In genomic region chr9:99729943-99730646, GRCm38 (mm10) we compare ENCODE assay signal across 9 mouse cellular contexts. TPM values are rescaled to one million over a fixed set of nuclear protein-coding genes. Genes with fewer than 3 reads are reported as not detected.
DNase-seq lines count a peak whose midpoint lies in the region; ATAC-seq and TF ChIP-seq lines count a peak whose summit lies in the region.
"Had no signal": no experiment of that assay in that cellular context is flagged by ENCODE, and none has a peak within 500 bp of the region (broad histone marks: within the 10 kb centered on the region; RNA-seq: fewer than 3 reads in every experiment).

No protein-coding gene starts in this region.

- TF ChIP-seq CTCF in CH12.LX (conservative IDR thresholded peaks at IDR 0.05 in 1 of 2, IDR thresholded peaks at IDR 0.05 in 1 of 2; ENCODE audit: low read depth in 2 of 2, low read length in 2 of 2), result peak in 1 of 2 experiments; percentile 50; a peak in 2 of 4 replicates
- TF ChIP-seq CTCF in small intestine, adult 2 months (IDR thresholded peaks at IDR 0.05; ENCODE audit: extremely low read depth, insufficient read length, insufficient replicate concordance, low read depth, low read length), result peak; percentile 44; the same call in 1 of the 2 replicates

- WGBS in hindbrain, embryonic 13.5 days, result 41% methylated on average over 15 of the region's 15 CpGs
- WGBS in small intestine, adult 2 months, result 42% methylated on average over 15 of the region's 15 CpGs

- no peak overlapping the region for H3K27ac ChIP-seq in CH12.LX (ENCODE audit: insufficient read depth, low read depth)
- H3K27ac ChIP-seq in hindbrain, embryonic 13.5 days, result no peak overlapping the region
- H3K27ac ChIP-seq in small intestine, adult 2 months (ENCODE audit: insufficient read depth, low read depth, low read length), result no peak overlapping the region

- no peak overlapping the region for H3K4me2 ChIP-seq in CH12.LX (ENCODE audit: insufficient read depth, low read depth, poor library complexity, severe bottlenecking)
- no peak overlapping the region for H3K4me2 ChIP-seq in hindbrain, embryonic 13.5 days

- ATAC-seq in hindbrain, embryonic 13.5 days (ENCODE audit: low FRiP score), result peak; percentile 78

- TF ChIP-seq RAD21 in CH12.LX (IDR thresholded peaks at IDR 0.05; ENCODE audit: low read depth, low read length), result peak; percentile 25

- peaks cover 4% of the 10 kb centered on the region for H3K27me3 ChIP-seq in CH12.LX (replicated peaks)
- peaks cover 3% of the 10 kb centered on the region; the same call in 1 of the 2 replicates for H3K27me3 ChIP-seq in hindbrain, embryonic 13.5 days
- H3K27me3 ChIP-seq in small intestine, adult 2 months (ENCODE audit: control insufficient read depth, insufficient read depth, low read length), result no peaks in the 10 kb centered on the region

- no peak for TF ChIP-seq POLR2A in CH12.LX (IDR thresholded peaks at IDR 0.05; ENCODE audit: low read depth, low read length)
- TF ChIP-seq POLR2A in small intestine, adult 2 months (IDR thresholded peaks at IDR 0.05; ENCODE audit: low read depth, low read length), result no peak

- H3K4me1 ChIP-seq in CH12.LX (ENCODE audit: control insufficient read depth in 1 of 2, insufficient read depth in 2 of 2), result no peaks in the 10 kb centered on the region
- no peaks in the 10 kb centered on the region for H3K4me1 ChIP-seq in hindbrain, embryonic 13.5 days (replicated peaks)
- no peaks in the 10 kb centered on the region for H3K4me1 ChIP-seq in small intestine, adult 2 months (ENCODE audit: control insufficient read depth, insufficient read depth, insufficient read length, low read length)

- no peaks in the 10 kb centered on the region for H3K36me3 ChIP-seq in CH12.LX (replicated peaks in 1 of 2; ENCODE audit: control insufficient read depth in 1 of 2, insufficient read depth in 1 of 2, low read length in 1 of 2)
- H3K36me3 ChIP-seq in hindbrain, embryonic 13.5 days, result no peaks in the 10 kb centered on the region
- H3K36me3 ChIP-seq in small intestine, adult 2 months (ENCODE audit: control insufficient read depth, insufficient read depth, low read length), result no peaks in the 10 kb centered on the region

- in situ Hi-C loops in CH12.LX (cut with MboI; ENCODE audit: low pct_ligation_motif_present, low pct_unique_long_range_greater_than_20kb, low sequenced_read_pairs), result no loop called here

- H3K79me2 ChIP-seq in CH12.LX (replicated peaks; ENCODE audit: control insufficient read depth, extremely low read depth, insufficient read depth, poor library complexity, severe bottlenecking), result no peaks in the 10 kb centered on the region

- no peak for TF ChIP-seq EP300 in CH12.LX (IDR thresholded peaks at IDR 0.05; ENCODE audit: low read length)

- peak; percentile 16 for DNase-seq in CH12.LX (ENCODE audit: extremely low read depth)
- peak; percentile 20 to 47 for DNase-seq in adrenal gland, adult 18-20 months (ENCODE audit: low spot score in 2 of 2)
- DNase-seq in embryo, embryonic 9.5 days (ENCODE audit: extremely low spot score), result peak; percentile 82
- DNase-seq in layer of hippocampus, postnatal 10 days (ENCODE audit: low spot score in 2 of 2), result peak; percentile 78 to 88
- peak; percentile 65 for DNase-seq in lung, postnatal 25 days (ENCODE audit: low spot score)
- DNase-seq in spleen, postnatal 10 days (ENCODE audit: low spot score in 2 of 2), result no peak

- H3K9me3 ChIP-seq in CH12.LX (replicated peaks; ENCODE audit: low read length), result peaks cover under 1% of the 10 kb centered on the region
- 0 out of 2 replicates have a peak, but pooled peaks cover 2% of the 10 kb centered on the region for H3K9me3 ChIP-seq in hindbrain, embryonic 13.5 days

- H3K9ac ChIP-seq in CH12.LX (ENCODE audit: insufficient read depth, low read depth), result no peak overlapping the region
- no peak overlapping the region for H3K9ac ChIP-seq in hindbrain, embryonic 13.5 days

- no peak overlapping the region for H3K4me3 ChIP-seq in CH12.LX (replicated peaks in 1 of 3; ENCODE audit: low read depth in 2 of 3, low read length in 2 of 3, poor library complexity in 1 of 3)
- H3K4me3 ChIP-seq in hindbrain, embryonic 13.5 days, result no peak overlapping the region
- no peak overlapping the region for H3K4me3 ChIP-seq in small intestine, adult 2 months (ENCODE audit: low read depth, low read length)

- dilution Hi-C loops in CH12.LX (cut with MboI; ENCODE audit: extremely low pct_ligation_motif_present, extremely low pct_unique_long_range_greater_than_20kb, low sequenced_read_pairs), result no loop called here

TF ChIP-seq in CH12.LX, 34 proteins besides CTCF, POLR2A, EP300 and RAD21:
- TF ChIP-seq JUN (IDR thresholded peaks at IDR 0.05; ENCODE audit: insufficient read depth, low read depth, low read length) (no peak), MEF2A (IDR thresholded peaks at IDR 0.05; ENCODE audit: borderline replicate concordance, low read depth, low read length) (no peak), ZNF384 (IDR thresholded peaks at IDR 0.05; ENCODE audit: low read depth, low read length) (no peak), GABPA (IDR thresholded peaks at IDR 0.05; ENCODE audit: insufficient replicate concordance, low read depth, low read length) (no peak), KAT2A (IDR thresholded peaks at IDR 0.05; ENCODE audit: insufficient replicate concordance, low read length) (no peak), MAFK (IDR thresholded peaks at IDR 0.05; ENCODE audit: insufficient replicate concordance, low read length) (no peak), POLR2AphosphoS2 (IDR thresholded peaks at IDR 0.05; ENCODE audit: low read depth, low read length) (no peak), MAZ (IDR thresholded peaks at IDR 0.05; ENCODE audit: low read depth, low read length) (no peak), ZMIZ1 (IDR thresholded peaks at IDR 0.05; ENCODE audit: low read depth, low read length) (no peak), ZKSCAN1 (IDR thresholded peaks at IDR 0.05; ENCODE audit: borderline replicate concordance, low read depth, low read length) (no peak), NRF1 (IDR thresholded peaks at IDR 0.05; ENCODE audit: low read depth, low read length) (no peak), UBTF (IDR thresholded peaks at IDR 0.05; ENCODE audit: low read depth, low read length) (no peak), USF1 (IDR thresholded peaks at IDR 0.05; ENCODE audit: low read depth, low read length) (no peak)

RNA-seq across cellular contexts. Expression of gene Cldn18, which starts 13.0 kb away (rescaled TPM):
- not detected in 2 replicates for total RNA-seq in CH12.LX (2012; rRNA removed)
- total RNA-seq in CH12.LX (2014; rRNA removed), result not detected in 2 replicates
- not detected in 2 replicates for polyA plus RNA-seq in CH12.LX (2012; ENCODE audit: insufficient read length, low read depth)
- not detected for total RNA-seq in adrenal gland, adult 18-20 months (2021)
- polyA plus RNA-seq in hindbrain, embryonic 13.5 days (2015; fragmentation: Nextera tagmentation; extraction: Ambion mirVana), result 0.18 TPM in 1 of 2 replicates, not detected in the other
- total RNA-seq in layer of hippocampus, postnatal 10 days (2021), result not detected
- polyA plus RNA-seq in small intestine, adult 2 months (2012; rRNA removed), result 0.29 and 133 TPM in 2 replicates
- polyA plus RNA-seq: heart, embryonic 14.5 days had no signal

Comparison
In these comparisons a context has a peak if more than half of its experiments do, and no peak if none do; other contexts are left out.
1. DNase-seq: peak in CH12.LX (single experiment), adrenal gland, adult 18-20 months (2 of 2), embryo, embryonic 9.5 days (single experiment), layer of hippocampus, postnatal 10 days (2 of 2) and lung, postnatal 25 days (single experiment); none in spleen, postnatal 10 days (0 of 2).